Mouse (Mus musculus) olfactory bulb, adult 2 months (tissue): ENCODE measurements around the gene Tmem59.

Experiments used
- CTCF ChIP-seq: fragments of 200-500 bp; IDR thresholded peaks from 2 replicates; pipeline ENCODE4 v1.5.1; 2012; ENCODE audit warnings: low read depth, mild to moderate bottlenecking, low read length, moderate library complexity; ENCODE audit not compliant: insufficient read depth
- POLR2A ChIP-seq: fragments of 200-500 bp; IDR thresholded peaks from 2 replicates; pipeline ENCODE4 v1.6.1; 2012; ENCODE audit warnings: mild to moderate bottlenecking, low read depth, low read length, moderate library complexity; ENCODE audit not compliant: insufficient read depth

GRCm38 (mm10) chr4:107240196-107240595 is 62.0 kb downstream of the Tmem59 start:
- TF ChIP-seq POLR2A, result no peak
- TF ChIP-seq CTCF, result no peak
